Mouse (Mus musculus) lung, adult 18-20 months (tissue): Measurements from ENCODE around the gene Plscr3.

ENCODE experiments used
- DNase-seq, 2 experiments: peaks; one replicate each; pipeline ENCODE4 v3.0.0; 2022; ENCODE audit warnings: mixed read lengths in 2 of 2

Plscr3 gene

GRCm38 (mm10) chr11:69867335-69867734 is 21.2 kb downstream of the Plscr3 start:
- DNase-seq: peak; percentile 49 to 61

- no peak for DNase-seq
Measured at GRCm38 (mm10) chr11:69870289-69871069, 24.3 kb downstream of the Plscr3 start.

- no peak for DNase-seq
Measured at GRCm38 (mm10) chr11:69871822-69872221, 25.6 kb downstream of the Plscr3 start.

- no peak for DNase-seq
Measured at GRCm38 (mm10) chr11:69872451-69872850, 26.3 kb downstream of the Plscr3 start.

GRCm38 (mm10) chr11:69876186-69876585 is 30.0 kb downstream of the Plscr3 start:
- peak; percentile 80 to 85 for DNase-seq

- DNase-seq: peak; percentile 88 to 90
Measured at GRCm38 (mm10) chr11:69876867-69877266, 30.7 kb downstream of the Plscr3 start.

GRCm38 (mm10) chr11:69877878-69878277 is 31.7 kb downstream of the Plscr3 start, which contains the start of gene Tmem95:
TSS of gene Tmem95 (minus strand) at chr11:69878018.
- no peak for DNase-seq

- DNase-seq: no peak
Measured at GRCm38 (mm10) chr11:69878399-69878798, 32.2 kb downstream of the Plscr3 start.

- DNase-seq: no peak
Measured at GRCm38 (mm10) chr11:69878952-69879351, 32.8 kb downstream of the Plscr3 start.

GRCm38 (mm10) chr11:69879711-69880110 is 33.5 kb downstream of the Plscr3 start:
- no peak for DNase-seq

GRCm38 (mm10) chr11:69880506-69880852 is 34.3 kb downstream of the Plscr3 start:
- DNase-seq: peak; percentile 80 to 84

GRCm38 (mm10) chr11:69880853-69881603 is 34.9 kb downstream of the Plscr3 start, which contains the start of gene Kctd11:
TSS of gene Kctd11 (minus strand) at chr11:69881406.
- DNase-seq: peak; percentile 95 to 98

- DNase-seq: no peak
Measured at GRCm38 (mm10) chr11:69881787-69882670, 35.9 kb downstream of the Plscr3 start.

- peak in 1 of 2 experiments; percentile 48 for DNase-seq
Measured at GRCm38 (mm10) chr11:69883066-69883465, 36.9 kb downstream of the Plscr3 start.

GRCm38 (mm10) chr11:69883527-69884151 is 37.5 kb downstream of the Plscr3 start:
- DNase-seq: no peak

- no peak for DNase-seq
Measured at GRCm38 (mm10) chr11:69884240-69884639, 38.1 kb downstream of the Plscr3 start.

GRCm38 (mm10) chr11:69884663-69885062 is 38.5 kb downstream of the Plscr3 start:
- DNase-seq: no peak

- peak; percentile 52 to 68 for DNase-seq
Measured at GRCm38 (mm10) chr11:69886907-69887635, 40.9 kb downstream of the Plscr3 start.

GRCm38 (mm10) chr11:69891482-69891881 is 45.3 kb downstream of the Plscr3 start:
- no peak for DNase-seq

- DNase-seq: peak in 1 of 2 experiments; percentile 50
Measured at GRCm38 (mm10) chr11:69894671-69895070, 48.5 kb downstream of the Plscr3 start.

GRCm38 (mm10) chr11:69895291-69895690 is 49.1 kb downstream of the Plscr3 start, which contains the start of gene Acap1:
TSS of gene Acap1 (minus strand) at chr11:69895539.
- no peak for DNase-seq
